Mouse (Mus musculus) forebrain, embryonic 16.5 days (tissue): ENCODE measurements around the gene Dera. TPM values are rescaled to one million over a fixed set of nuclear protein-coding genes. Genes with fewer than 3 reads are reported as not detected.

Experiments
- ATAC-seq: fragments of 200-750 bp; cut with Nextera tagmentation; 2 replicates; pipeline ENCODE4 v1.8.0; 2017; ENCODE audit warnings: mild to moderate bottlenecking, moderate library complexity
- H3K27ac ChIP-seq: fragments of 300-500 bp; sonication (generic); 2 replicates; pipeline ENCODE4 v1.5.1; 2014; ENCODE audit warnings: low read length, control low read depth
- H3K27me3 ChIP-seq: fragments of 300-500 bp; sonication (generic); replicated peaks from 2 replicates; pipeline ENCODE4 v1.6.1; 2014; ENCODE audit warnings: low read length; ENCODE audit not compliant: control insufficient read depth, insufficient read depth
- H3K36me3 ChIP-seq: fragments of 300-500 bp; sonication (generic); 2 replicates; pipeline ENCODE4 v1.6.1; 2014; ENCODE audit not compliant: control insufficient read depth, insufficient read depth
- H3K4me1 ChIP-seq: fragments of 300-500 bp; sonication (generic); replicated peaks from 2 replicates; pipeline ENCODE4 v1.6.1; 2014; ENCODE audit warnings: low read length; ENCODE audit not compliant: control insufficient read depth, insufficient read depth
- H3K4me2 ChIP-seq: fragments of 300-500 bp; sonication (generic); 2 replicates; pipeline ENCODE4 v1.6.1; 2014; ENCODE audit warnings: mild to moderate bottlenecking, low read length, control low read depth
- H3K4me3 ChIP-seq: fragments of 300-500 bp; sonication (generic); replicated peaks from 2 replicates; pipeline ENCODE4 v1.5.1; 2014; ENCODE audit warnings: mild to moderate bottlenecking, low read length, control low read depth
- H3K9ac ChIP-seq: fragments of 300-500 bp; sonication (generic); replicated peaks from 2 replicates; pipeline ENCODE4 v1.6.1; 2014; ENCODE audit warnings: low read depth, low read length, control low read depth
- H3K9me3 ChIP-seq: fragments of 300-500 bp; sonication (generic); 2 replicates; pipeline ENCODE4 v1.6.1; 2016; ENCODE audit warnings: low read length; ENCODE audit not compliant: control insufficient read depth
- WGBS: fragments of 180-500 bp; shearing (Covaris S2); extraction: QIAGEN DNeasy Blood & Tissue Kit; methylation state at CpG from one replicate; pipeline ENCODE4 v1.1.7; 2014; 5-methylcytosine and 5-hydroxymethylcytosine counted together
- polyA plus RNA-seq: library from polyadenylated mRNA; unstranded; fragments of >200 nt; fragmentation: Nextera tagmentation; extraction: Ambion mirVana; gene quantifications from 2 replicates; pipeline ENCODE4 v1.2.1, GENCODE M21; 2015

The Dera gene
- polyA plus RNA-seq, 1 experiment from 2014 or later = 8.9 TPM

DNA sequence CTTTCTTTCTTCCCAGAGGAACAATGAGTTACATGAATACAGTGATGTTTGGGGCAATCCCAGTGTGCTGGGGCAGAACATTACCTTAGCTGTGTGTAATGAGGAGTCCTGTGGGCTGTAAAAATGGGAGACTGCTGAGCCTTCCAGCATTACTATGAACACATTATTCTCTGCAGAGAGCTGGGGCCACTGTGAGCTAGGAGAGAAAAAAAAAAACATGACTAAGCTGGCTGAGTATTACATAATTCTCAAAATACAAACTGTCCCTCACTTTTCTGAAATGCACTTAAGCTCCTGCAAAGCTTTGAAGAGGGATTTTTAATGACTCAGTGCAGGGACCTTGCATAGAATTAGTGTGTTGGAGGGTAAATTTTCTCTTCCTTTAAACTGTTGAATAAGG is 143.3 kb downstream of the Dera start:
- no peak overlapping the region for H3K4me2 ChIP-seq
- H3K4me3 ChIP-seq = no peak overlapping the region
- no peak overlapping the region for H3K9ac ChIP-seq
- ATAC-seq = no peak
- H3K27ac ChIP-seq = no peak overlapping the region
- H3K9me3 ChIP-seq = peaks cover 2% of the 10 kb centered on the region; the same call in 1 of the 2 replicates
- no peaks in the 10 kb centered on the region for H3K36me3 ChIP-seq
- H3K4me1 ChIP-seq = no peaks in the 10 kb centered on the region
- H3K27me3 ChIP-seq = no peaks in the 10 kb centered on the region

DNA sequence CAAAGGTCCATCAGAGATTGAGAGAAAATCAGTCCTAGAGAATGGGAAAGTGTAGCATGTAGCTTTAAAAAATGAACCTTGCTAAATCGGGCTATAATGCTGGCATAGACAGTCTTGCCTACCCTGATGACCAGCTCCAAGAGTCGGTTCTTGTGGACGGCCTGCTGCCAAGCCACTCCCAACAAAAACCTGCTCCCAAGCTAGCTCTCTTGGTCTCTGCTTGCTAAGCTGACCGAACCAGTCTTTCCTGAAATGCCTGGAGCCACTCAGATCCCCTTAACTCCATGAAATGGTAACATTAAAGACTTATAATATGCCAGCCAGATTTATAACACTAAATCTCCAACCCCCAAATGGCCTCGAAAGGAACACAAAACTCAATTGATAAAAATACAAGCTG is 146.9 kb downstream of the Dera start:
- no peak for ATAC-seq
- Histone ChIP-seq H3K4me3 (no peak overlapping the region), H3K27ac (no peak overlapping the region), H3K27me3 (no peaks in the 10 kb centered on the region), H3K36me3 (no peaks in the 10 kb centered on the region), H3K4me1 (no peaks in the 10 kb centered on the region), H3K9ac (no peak overlapping the region), H3K4me2 (no peak overlapping the region), H3K9me3 (no peaks in the 10 kb centered on the region)
- 94% methylated on average over 5 of the region's 5 CpGs for WGBS

Other genes with a start within 250 kb of the Dera start
- gene Eps8, start 99.7 kb upstream of the Dera start, polyA plus RNA-seq = 16.6 and 20.9 TPM in 2 replicates
- 188 and 201 TPM in 2 replicates for gene Strap, start 19.5 kb upstream of the Dera start, polyA plus RNA-seq